Mouse (Mus musculus): ENCODE measurements around the gene Usp19.

- TF ChIP-seq CTCF (IDR thresholded peaks at IDR 0.05; ENCODE audit: low read depth) (no peak), EP300 (IDR thresholded peaks at IDR 0.05; ENCODE audit: low read depth) (no peak)
These were observed 37.5 kb upstream of the Usp19 start for GRCm38 (mm10) chr9:108452911-108453310.
